Mouse (Mus musculus) erythroblast, embryonic 14.5 days (primary cell): ENCODE data around the gene Gjc3.

Source experiments
- GATA1 ChIP-seq: IDR thresholded peaks from 2 replicates; pipeline ENCODE4 v1.6.1; 2012; ENCODE audit warnings: low read length, inconsistent platforms, mixed read lengths
- TAL1 ChIP-seq: IDR thresholded peaks from 3 replicates; pipeline ENCODE4 v1.6.1; 2012; ENCODE audit warnings: low read length, inconsistent platforms, mixed read lengths

- TF ChIP-seq GATA1 (no peak), TAL1 (no peak)
Measured at GRCm38 (mm10) chr5:137928439-137928838, 34.5 kb downstream of the Gjc3 start.
